Mouse (Mus musculus) embryonic fibroblast, embryonic 13.5 days (primary cell): ENCODE data around the gene Zfp185. TPM values are rescaled to one million over a fixed set of nuclear protein-coding genes. Genes with fewer than 3 reads are reported as not detected.
A peak's percentile ranks its signal among the peaks of the same experiment; 100 is the strongest.

ENCODE experiments used
- H3K27ac ChIP-seq: 2 replicates; pipeline ENCODE4 v1.5.1; 2012; ENCODE audit warnings: low read length, control low read depth, inconsistent platforms; ENCODE audit not compliant: insufficient read depth
- H3K4me1 ChIP-seq: 2 replicates; pipeline ENCODE4 v1.6.1; 2011; ENCODE audit warnings: low read length; ENCODE audit not compliant: control insufficient read depth, insufficient read depth
- H3K4me3 ChIP-seq: 2 replicates; pipeline ENCODE4 v1.5.1; 2011; ENCODE audit warnings: mild to moderate bottlenecking, control low read depth, low read length; ENCODE audit not compliant: insufficient read depth
- CTCF ChIP-seq: IDR thresholded peaks from 2 replicates; pipeline ENCODE4 v1.5.1; 2011; ENCODE audit warnings: mild to moderate bottlenecking, control low read depth, low read length, moderate library complexity, borderline replicate concordance; ENCODE audit not compliant: insufficient read depth
- POLR2A ChIP-seq: IDR thresholded peaks from 2 replicates; pipeline ENCODE4 v1.6.1; 2011; ENCODE audit warnings: low read depth, mild to moderate bottlenecking, control low read depth, low read length, moderate library complexity
- polyA plus RNA-seq: library from polyadenylated mRNA; stranded (reverse); fragments of >200 nt; gene quantifications from 2 replicates; pipeline ENCODE4 v1.2.4, GENCODE M21; 2011; ENCODE audit warnings: low read depth; ENCODE audit not compliant: missing spikeins, insufficient read length

Gene Zfp185
- 0.78 and 2.7 TPM in 2 replicates for polyA plus RNA-seq

DNA sequence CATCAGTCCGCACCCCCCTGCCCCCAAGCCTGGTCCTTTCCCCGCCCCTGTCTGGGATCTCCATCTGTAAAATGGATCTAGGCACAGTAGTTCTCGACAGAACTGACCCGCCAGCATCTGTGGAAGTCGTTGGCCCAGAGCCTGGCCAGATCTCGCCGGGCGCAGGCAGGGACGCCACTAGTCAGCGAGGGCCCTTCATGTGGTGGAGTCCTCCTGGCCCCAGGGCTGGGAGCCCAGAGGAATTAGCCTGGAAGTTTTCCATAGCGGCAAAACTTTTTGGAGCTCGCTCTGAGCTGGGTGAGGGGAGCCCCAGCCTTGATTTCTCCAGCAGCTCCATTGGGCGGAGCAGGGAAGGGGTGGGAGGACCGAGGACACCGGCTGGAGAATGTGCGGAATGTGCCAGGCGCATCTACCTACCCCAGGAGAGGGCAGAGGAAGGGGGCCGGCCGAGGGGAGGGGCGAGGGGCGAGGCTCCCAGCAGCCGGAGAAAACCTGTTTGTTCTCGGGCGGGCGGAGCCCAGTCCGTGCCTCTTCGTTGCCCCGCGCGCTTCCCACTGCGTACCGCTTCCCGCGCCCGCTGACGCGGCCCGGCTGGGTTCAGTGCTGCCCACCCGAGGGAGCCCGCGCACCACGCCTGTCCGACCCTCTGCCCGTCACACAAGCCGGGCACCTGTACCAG, at the start of gene Zfp185:
Zfp185 (plus strand) TSS at position 499 of the 679 bp plus-strand sequence.
- H3K27ac ChIP-seq: no peak within 1 kb of the TSS
- H3K4me1 ChIP-seq: no peaks in the 10 kb centered on the region
- peak within 1 kb of the TSS; percentile 33 for H3K4me3 ChIP-seq
- TF ChIP-seq POLR2A (no peak), CTCF (no peak)

DNA sequence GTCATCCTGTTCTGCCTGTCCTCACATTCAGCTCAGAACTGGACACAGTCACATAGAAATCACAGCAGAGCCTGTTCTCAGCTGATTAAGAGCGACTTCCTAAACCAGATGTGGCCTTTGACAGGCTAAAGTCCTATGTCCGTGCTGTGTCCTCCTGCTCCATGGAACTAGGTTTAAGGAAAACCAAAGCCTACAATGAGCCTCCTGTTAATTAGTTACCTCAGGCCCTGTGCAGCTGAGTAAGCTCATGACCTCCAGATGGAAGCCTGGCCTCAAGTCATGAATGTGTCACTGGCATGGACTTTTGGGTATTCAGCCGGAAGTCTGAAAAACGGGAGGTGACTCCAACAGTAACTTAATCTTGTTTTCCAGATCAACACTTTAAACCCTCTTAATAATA, 33.7 kb upstream of the Zfp185 start:
- H3K4me3 ChIP-seq: no peak overlapping the region
- no peak for TF ChIP-seq POLR2A
- no peak for TF ChIP-seq CTCF

GRCm38 (mm10) chrX:72956486-72956885, 30.7 kb upstream of the Zfp185 start:
- no peak overlapping the region for H3K27ac ChIP-seq
- no peak overlapping the region for H3K4me3 ChIP-seq
- TF ChIP-seq POLR2A: no peak
- no peak for TF ChIP-seq CTCF
- H3K4me1 ChIP-seq: no peaks in the 10 kb centered on the region

More for the DNA sequence above, 33.7 kb upstream of the Zfp185 start:
- no peak overlapping the region for H3K27ac ChIP-seq
- H3K4me1 ChIP-seq: no peaks in the 10 kb centered on the region

GRCm38 (mm10) chrX:72960431-72960830, 26.7 kb upstream of the Zfp185 start:
- no peak overlapping the region for H3K4me3 ChIP-seq
- H3K27ac ChIP-seq: no peak overlapping the region
- H3K4me1 ChIP-seq: no peaks in the 10 kb centered on the region
- TF ChIP-seq POLR2A (no peak), CTCF (no peak)

- Histone ChIP-seq H3K4me1 (no peaks in the 10 kb centered on the region), H3K4me3 (no peak overlapping the region), H3K27ac (no peak overlapping the region)
- TF ChIP-seq CTCF (no peak), POLR2A (no peak)
These were observed 25.6 kb upstream of the Zfp185 start for GRCm38 (mm10) chrX:72961511-72961910.

DNA sequence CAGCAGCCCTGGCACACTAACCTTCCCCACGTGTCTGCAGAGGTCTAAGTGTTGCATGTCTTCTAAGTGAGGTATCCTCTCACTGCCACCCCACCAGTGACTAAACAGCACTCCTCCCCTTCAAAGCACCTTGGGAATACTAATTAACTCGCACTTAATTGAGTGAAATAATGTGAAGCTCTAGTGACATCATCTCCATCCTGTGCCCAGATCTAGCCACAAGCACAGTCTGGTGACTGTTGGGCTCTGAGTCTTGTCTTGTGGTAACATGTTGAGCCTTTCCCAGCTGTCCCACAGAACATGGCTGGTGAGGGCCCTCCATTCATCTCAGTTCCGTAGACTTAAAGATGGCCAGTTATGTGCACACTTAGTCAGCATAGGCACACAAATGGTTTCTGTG, 24.4 kb upstream of the Zfp185 start:
- Histone ChIP-seq H3K27ac (no peak overlapping the region), H3K4me3 (no peak overlapping the region), H3K4me1 (no peaks in the 10 kb centered on the region)
- TF ChIP-seq POLR2A (no peak), CTCF (no peak)

GRCm38 (mm10) chrX:72982831-72983230, 4.3 kb upstream of the Zfp185 start:
- H3K4me3 ChIP-seq: no peak overlapping the region
- no peak overlapping the region for H3K27ac ChIP-seq
- no peaks in the 10 kb centered on the region for H3K4me1 ChIP-seq
- TF ChIP-seq CTCF: no peak
- TF ChIP-seq POLR2A: no peak

GRCm38 (mm10) chrX:72985607-72986006, 1.5 kb upstream of the Zfp185 start:
- no peak for TF ChIP-seq POLR2A
- H3K4me1 ChIP-seq: no peaks in the 10 kb centered on the region
- H3K27ac ChIP-seq: no peak overlapping the region
- no peak overlapping the region for H3K4me3 ChIP-seq

- Histone ChIP-seq H3K4me3 (peak overlapping the region; percentile 33), H3K27ac (no peak overlapping the region)
These were observed 374 bp downstream of the Zfp185 start for GRCm38 (mm10) chrX:72987520-72987905.

DNA sequence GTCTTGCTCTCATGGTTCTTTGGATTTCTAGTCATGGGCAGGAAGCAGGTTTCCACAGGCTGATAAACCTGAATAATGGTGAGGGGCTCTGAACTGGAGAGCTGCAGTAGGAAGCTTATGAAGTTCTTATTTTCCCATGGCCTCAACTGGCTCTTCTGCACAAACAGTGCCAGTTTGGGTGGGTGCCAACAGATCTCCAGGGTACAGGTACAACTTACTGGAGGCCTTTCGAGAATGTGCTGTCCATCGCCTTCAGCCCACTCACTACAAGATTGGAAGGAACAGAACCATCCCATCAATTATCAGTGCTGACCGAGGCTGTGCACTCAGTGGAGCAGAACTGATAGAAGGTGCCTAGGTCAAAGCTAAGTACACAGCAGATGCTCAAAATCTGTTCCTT, 1.3 kb downstream of the Zfp185 start:
- TF ChIP-seq CTCF (no peak), POLR2A (no peak)
- no peak overlapping the region for H3K4me3 ChIP-seq
- no peaks in the 10 kb centered on the region for H3K4me1 ChIP-seq
- H3K27ac ChIP-seq: no peak overlapping the region

More at GRCm38 (mm10) chrX:72987520-72987905, 374 bp downstream of the Zfp185 start:
- TF ChIP-seq CTCF (no peak), POLR2A (no peak)
- H3K4me1 ChIP-seq: no peaks in the 10 kb centered on the region
